Mouse (Mus musculus) embryonic fibroblast, embryonic 13.5 days (primary cell): Measurements from ENCODE around the gene Frmpd1.

ENCODE experiments used
- CTCF ChIP-seq: IDR thresholded peaks from 2 replicates; pipeline ENCODE4 v1.5.1; 2011; ENCODE audit warnings: mild to moderate bottlenecking, control low read depth, low read length, moderate library complexity, borderline replicate concordance; ENCODE audit not compliant: insufficient read depth
- POLR2A ChIP-seq: IDR thresholded peaks from 2 replicates; pipeline ENCODE4 v1.6.1; 2011; ENCODE audit warnings: low read depth, mild to moderate bottlenecking, control low read depth, low read length, moderate library complexity

- TF ChIP-seq CTCF (no peak), POLR2A (no peak)
Measured at GRCm38 (mm10) chr4:45251265-45251664, 66.6 kb downstream of the Frmpd1 start.
